Mouse (Mus musculus): ENCODE results near the gene Ttc21a.

DNA sequence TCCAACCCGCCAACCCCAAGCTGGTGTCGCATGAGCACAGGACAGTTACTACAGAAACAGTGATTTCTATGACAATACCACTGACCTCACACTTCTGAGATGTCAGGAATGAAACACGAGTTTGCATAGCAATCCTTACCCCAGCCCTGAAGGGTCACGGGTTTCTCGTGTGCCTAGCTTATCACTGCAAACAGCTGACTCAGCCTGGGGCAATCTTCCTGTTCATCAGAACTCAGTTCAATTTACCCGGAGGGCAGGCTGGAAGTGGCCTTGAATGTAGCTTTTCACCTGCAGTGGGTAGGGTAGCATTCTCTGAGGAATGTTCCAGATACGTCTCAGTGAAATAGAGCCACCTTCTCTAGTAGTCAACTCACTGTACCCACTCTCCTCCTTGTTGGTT lies 56.8 kb downstream of the Ttc21a start:
- no peak for TF ChIP-seq POLR2A (IDR thresholded peaks at IDR 0.05; ENCODE audit: low read depth, low read length)
- TF ChIP-seq CTCF (conservative IDR thresholded peaks at IDR 0.05; ENCODE audit: insufficient read depth, insufficient read length, low read depth, low read length): no peak

All from kidney, adult 2 months (tissue).